Mouse (Mus musculus): ENCODE measurements around the gene Nup107.
"Not testable (repeated sequence)": the region's sequence is repeated elsewhere in the genome, so short reads cannot be mapped to it uniquely, and the experiment has no call there.

Gene Nup107

GRCm38 (mm10) chr10:117763588-117764190 is 28.8 kb downstream of the Nup107 start:
- DNase-seq (ENCODE audit: low read depth) = no peak

GRCm38 (mm10) chr10:117762966-117763365 is 29.5 kb downstream of the Nup107 start:
- no peak for DNase-seq (ENCODE audit: low read depth)

GRCm38 (mm10) chr10:117762281-117762830 is 30.1 kb downstream of the Nup107 start:
- DNase-seq (ENCODE audit: low read depth) = no peak

- no peak for DNase-seq (ENCODE audit: low read depth)
Measured at GRCm38 (mm10) chr10:117761551-117761950, 31.0 kb downstream of the Nup107 start.

- no peak for DNase-seq (ENCODE audit: low read depth)
Measured at GRCm38 (mm10) chr10:117760831-117761335, 31.6 kb downstream of the Nup107 start.

- no peak for DNase-seq (ENCODE audit: low read depth)
Measured at GRCm38 (mm10) chr10:117759844-117760630, 32.5 kb downstream of the Nup107 start.

- DNase-seq (ENCODE audit: low read depth) = no peak
Measured at GRCm38 (mm10) chr10:117758749-117759727, 33.5 kb downstream of the Nup107 start.

- DNase-seq (ENCODE audit: low read depth) = not testable (repeated sequence)
Measured at GRCm38 (mm10) chr10:117758344-117758743, 34.2 kb downstream of the Nup107 start.

GRCm38 (mm10) chr10:117757796-117758342 is 34.6 kb downstream of the Nup107 start:
- DNase-seq (ENCODE audit: low read depth) = no peak

- DNase-seq (ENCODE audit: low read depth) = no peak
Measured at GRCm38 (mm10) chr10:117757259-117757658, 35.2 kb downstream of the Nup107 start.

- DNase-seq (ENCODE audit: low read depth) = no peak
Measured at GRCm38 (mm10) chr10:117756784-117757183, 35.7 kb downstream of the Nup107 start.

- DNase-seq (ENCODE audit: low read depth) = no peak
Measured at GRCm38 (mm10) chr10:117755799-117756467, 36.6 kb downstream of the Nup107 start.

- no peak for DNase-seq (ENCODE audit: low read depth)
Measured at GRCm38 (mm10) chr10:117755086-117755798, 37.3 kb downstream of the Nup107 start.

GRCm38 (mm10) chr10:117754609-117754940 is 37.9 kb downstream of the Nup107 start:
- DNase-seq (ENCODE audit: low read depth) = no peak

GRCm38 (mm10) chr10:117753711-117754608 is 38.5 kb downstream of the Nup107 start:
- DNase-seq (ENCODE audit: low read depth) = no peak

- DNase-seq (ENCODE audit: low read depth) = no peak
Measured at GRCm38 (mm10) chr10:117752851-117753647, 39.5 kb downstream of the Nup107 start.

GRCm38 (mm10) chr10:117752304-117752821 is 40.1 kb downstream of the Nup107 start:
- no peak for DNase-seq (ENCODE audit: low read depth)

- DNase-seq (ENCODE audit: low read depth) = no peak
Measured at GRCm38 (mm10) chr10:117751744-117752143, 40.8 kb downstream of the Nup107 start.

Data from NIH3T3 (cell line).